Mouse (Mus musculus) left cerebral cortex, adult 6 months (tissue): ENCODE measurements around the gene Gpr1. TPM values are rescaled to one million over a fixed set of nuclear protein-coding genes. Genes with fewer than 3 reads are reported as not detected.

Source experiments
- long read RNA-seq, 2 experiments: library from polyadenylated mRNA; unstranded; transcript quantifications; one replicate each; pipeline ENCODE4 v2.0.0; 2019 to 2020
- polyA plus RNA-seq: library from polyadenylated mRNA; unstranded; fragments of <200 nt; fragmentation: Nextera tagmentation; gene quantifications from 2 replicates; pipeline ENCODE4 v1.2.3, GENCODE M21; 2021

The Gpr1 gene
- polyA plus RNA-seq, result 0.72 and 0.83 TPM in 2 replicates
- long read RNA-seq, experiment 1, transcript Gpr1-201 (3 exons, 1,940 nt), result major isoform, 5 of 5 reads
- long read RNA-seq, experiment 1, partial matches to known transcripts, result 0 of 5 reads
- long read RNA-seq, experiment 1, other reads (novel, unspliced or antisense), result 0 of 5 reads
- long read RNA-seq, experiment 2, partial matches to known transcripts, result 1 of 3 reads
- long read RNA-seq, experiment 2, other reads (novel, unspliced or antisense), result 1 of 3 reads

DNA sequence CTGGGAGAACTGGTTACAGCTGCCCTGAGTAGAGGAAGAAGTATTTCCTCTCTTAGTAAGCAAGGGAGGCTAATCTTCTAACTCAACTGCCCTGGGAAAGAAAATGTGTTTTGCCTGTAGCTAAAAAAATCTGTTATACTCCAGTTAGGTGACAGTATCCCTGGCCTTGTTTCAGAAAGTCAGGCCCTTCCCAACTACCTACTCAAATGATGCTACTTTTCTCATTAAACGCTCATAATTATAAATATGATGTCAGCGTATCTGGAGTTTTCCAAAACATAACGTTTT is at the start of gene Gpr1:
Gene Gpr1 (minus strand): TSS at position 273 of the 288 bp plus-strand sequence.

DNA sequence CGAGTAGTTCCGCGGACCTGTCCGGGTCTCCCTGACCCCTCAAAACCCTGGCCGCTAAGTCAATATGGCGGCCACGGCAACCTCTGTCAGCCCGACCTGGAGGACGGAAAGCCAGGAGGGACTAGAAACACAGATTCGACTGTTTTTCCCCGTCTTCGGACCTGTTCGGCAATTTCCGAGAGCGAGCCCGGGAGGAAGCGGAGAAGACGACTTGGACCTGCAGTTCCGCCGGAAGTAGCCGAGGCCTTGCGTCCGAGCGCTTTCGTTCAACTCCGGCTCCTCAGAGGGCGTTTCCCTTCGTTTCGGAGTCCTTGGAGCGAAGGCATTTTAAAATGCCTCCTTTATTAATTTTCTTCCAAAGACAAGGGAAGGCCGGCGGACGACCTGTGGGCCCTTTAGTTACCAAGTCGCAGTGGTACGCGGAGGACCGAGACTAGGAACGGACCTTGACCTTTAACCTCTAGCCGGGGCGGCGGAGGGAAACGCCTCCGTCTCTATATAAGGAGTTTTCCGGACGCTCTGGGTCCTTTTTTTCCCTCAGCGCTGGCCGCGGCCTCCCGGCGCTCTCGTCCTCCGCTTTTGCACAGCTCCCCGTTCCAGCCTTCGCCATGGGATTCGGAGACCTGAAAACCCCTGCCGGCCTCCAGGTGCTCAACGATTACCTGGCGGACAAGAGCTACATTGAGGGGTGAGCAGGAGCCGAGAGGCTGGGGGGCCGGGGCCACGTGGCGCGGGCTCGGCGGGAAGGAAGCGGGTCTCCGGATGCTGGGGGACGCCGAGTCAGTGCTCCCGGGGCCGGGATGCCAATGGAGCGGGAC is 37.5 kb downstream of the Gpr1 start, which contains the start of the genes Eef1b2 and Ndufs1:
Gene Eef1b2 (plus strand): TSS at position 222 of the 818 bp plus-strand sequence.
Gene Ndufs1 (minus strand): TSS at position 230 of the 818 bp plus-strand sequence.

Other genes with a start within 250 kb of the Gpr1 start
- gene Ino80d, start 99.9 kb downstream of the Gpr1 start, polyA plus RNA-seq, result 4.6 and 5.8 TPM in 2 replicates
- gene Eef1b2, start 37.7 kb downstream of the Gpr1 start, polyA plus RNA-seq, result 484 and 645 TPM in 2 replicates
- gene Ndufs1, start 37.7 kb downstream of the Gpr1 start, polyA plus RNA-seq, result 119 and 150 TPM in 2 replicates
- gene Zdbf2, start 58.7 kb upstream of the Gpr1 start, polyA plus RNA-seq, result 1.7 and 7.5 TPM in 2 replicates
- 15.4 and 24.1 TPM in 2 replicates for gene Adam23, start 231.3 kb upstream of the Gpr1 start, polyA plus RNA-seq